Mouse (Mus musculus) ES-E14 (cell line): ENCODE data around the gene Heatr4. TPM values are rescaled to one million over a fixed set of nuclear protein-coding genes. Genes with fewer than 3 reads are reported as not detected.
"Not testable (repeated sequence)": the region's sequence is repeated elsewhere in the genome, so short reads cannot be mapped to it uniquely, and the experiment has no call there.

Experiments used
- DNase-seq: peaks from one replicate; pipeline ENCODE4 v3.0.0-alpha.2; 2013; ENCODE audit warnings: low read depth, low spot score
- H3K27ac ChIP-seq: 2 replicates; pipeline ENCODE4 v1.5.1; 2012; ENCODE audit warnings: low read depth, mild to moderate bottlenecking, low read length, moderate library complexity, mixed read lengths; ENCODE audit not compliant: poor library complexity, insufficient read depth, severe bottlenecking
- H3K36me3 ChIP-seq: 2 replicates; pipeline ENCODE4 v1.6.1; 2012; ENCODE audit warnings: mild to moderate bottlenecking, low read length, moderate library complexity, mixed read lengths; ENCODE audit not compliant: control insufficient read depth, poor library complexity, insufficient read depth, severe bottlenecking
- H3K4me1 ChIP-seq, 2 experiments: fragments of 150-350 bp in 1 of 2; sonication (generic) in 1 of 2; 2 replicates each; pipeline ENCODE4 v1.6.1; 2012; ENCODE audit warnings: low read length in 2 of 2, mild to moderate bottlenecking in 1 of 2, mixed read lengths in 1 of 2; ENCODE audit not compliant: control insufficient read depth in 2 of 2, insufficient read depth in 2 of 2, poor library complexity in 1 of 2
- H3K4me3 ChIP-seq, 2 experiments: fragments of 150-350 bp in 1 of 2; sonication (generic) in 1 of 2; 2 replicates each; pipeline ENCODE4 v1.5.1; 2012; ENCODE audit warnings: low read length in 2 of 2, low read depth in 1 of 2, mild to moderate bottlenecking in 1 of 2, mixed read lengths in 1 of 2; ENCODE audit not compliant: insufficient read depth in 1 of 2, poor library complexity in 1 of 2, severe bottlenecking in 1 of 2
- H3K9ac ChIP-seq: 2 replicates; pipeline ENCODE4 v1.6.1; 2012; ENCODE audit warnings: low read depth, mild to moderate bottlenecking, low read length, mixed read lengths; ENCODE audit not compliant: poor library complexity, insufficient read depth, severe bottlenecking
- H3K9me3 ChIP-seq: fragments of 150-350 bp; sonication (generic); 2 replicates; pipeline ENCODE4 v1.6.1; 2012; ENCODE audit warnings: low read depth, mild to moderate bottlenecking, low read length; ENCODE audit not compliant: control insufficient read depth, insufficient read depth
- CHD2 ChIP-seq: IDR thresholded peaks from 2 replicates; pipeline ENCODE4 v1.6.1; 2014; ENCODE audit warnings: mild to moderate bottlenecking, low read depth, low read length, inconsistent platforms
- HCFC1 ChIP-seq: IDR thresholded peaks from 2 replicates; pipeline ENCODE4 v1.6.1; 2012; ENCODE audit warnings: low read length, inconsistent platforms, borderline replicate concordance; ENCODE audit not compliant: insufficient read depth
- MAFK ChIP-seq: IDR thresholded peaks from 2 replicates; pipeline ENCODE4 v1.6.1; 2014; ENCODE audit warnings: mild to moderate bottlenecking, low read depth, low read length, inconsistent platforms; ENCODE audit not compliant: insufficient read depth
- ZC3H11A ChIP-seq: IDR thresholded peaks from 2 replicates; pipeline ENCODE4 v1.6.1; 2012; ENCODE audit warnings: low read depth, mild to moderate bottlenecking, inconsistent platforms, low read length, borderline replicate concordance
- ZNF384 ChIP-seq: IDR thresholded peaks from 2 replicates; pipeline ENCODE4 v1.6.1; 2012; ENCODE audit warnings: low read depth, low read length, inconsistent platforms
- in situ Hi-C, 2 experiments: fragments of 600-800 bp; cut with MboI; formaldehyde crosslinking; loops; one replicate each; pipeline ENCODE4 v1.15.1; 2025; ENCODE audit warnings: low sequenced_read_pairs in 2 of 2, inconsistent platforms in 1 of 2; ENCODE audit not compliant: unreplicated experiment in 2 of 2
- total RNA-seq: library from RNA; depleted of rRNA; stranded (reverse); fragments of 300-350 nt; gene quantifications from 2 replicates; pipeline ENCODE4 v1.2.3, GENCODE M21; 2012; rRNA removed

The Heatr4 gene
- total RNA-seq, result not detected in 2 replicates

DNA sequence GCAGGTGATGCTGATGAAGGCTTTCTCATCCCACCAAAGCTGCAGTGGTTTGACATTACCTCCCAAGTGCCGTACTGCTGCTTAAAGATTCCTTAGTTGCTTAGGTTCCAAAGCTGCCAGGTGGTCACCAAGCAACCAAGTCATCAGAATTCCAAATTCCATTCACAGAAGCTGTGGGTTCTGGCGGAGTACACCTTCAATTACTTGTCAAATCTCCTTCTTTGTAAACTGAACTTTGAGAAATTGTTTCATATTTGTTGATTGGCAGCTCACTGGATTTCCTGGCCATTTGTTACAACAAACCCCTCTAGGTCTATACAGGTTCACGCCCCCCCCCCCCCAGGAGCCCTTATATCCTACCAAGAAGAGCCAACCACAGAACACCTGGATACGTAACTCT lies at the start of gene Heatr4:
Gene Heatr4 (minus strand): TSS at position 101 of the 400 bp plus-strand sequence.
- Histone ChIP-seq H3K9me3 (no peaks in the 10 kb centered on the region), H3K36me3 (no peaks in the 10 kb centered on the region), H3K4me3 (no peak within 1 kb of the TSS), H3K27ac (no peak within 1 kb of the TSS), H3K9ac (no peak within 1 kb of the TSS), H3K4me1 (peaks cover 1 to 3% of the 10 kb centered on the region in 2 experiments; a peak in 1 of 4 replicates)
- DNase-seq, result no peak
- no peak for TF ChIP-seq MAFK
- no peak for TF ChIP-seq ZNF384
- no peak for TF ChIP-seq CHD2
- no peak for TF ChIP-seq ZC3H11A
- no peak for TF ChIP-seq HCFC1
- in situ Hi-C loops, result loop anchor here (5.0 kb wide), 2 partner anchors 1723 to 1733 kb away; no protein-coding TSS in a partner anchor

GRCm38 (mm10) chr12:84034108-84034507 lies 49.5 kb upstream of the Heatr4 start:
- Histone ChIP-seq H3K4me3 (no peak overlapping the region), H3K9me3 (0 out of 2 replicates have a peak, but pooled peaks cover 4% of the 10 kb centered on the region), H3K36me3 (no peaks in the 10 kb centered on the region), H3K27ac (no peak overlapping the region), H3K4me1 (no peaks in the 10 kb centered on the region; a peak in 1 of 4 replicates), H3K9ac (no peak overlapping the region)
- no peak for TF ChIP-seq CHD2
- DNase-seq, result no peak
- in situ Hi-C loops, result no loop called here

- H3K27ac ChIP-seq, H3K9ac ChIP-seq, DNase-seq, H3K4me3 ChIP-seq, in situ Hi-C loops, H3K36me3 ChIP-seq, H3K9me3 ChIP-seq, H3K4me1 ChIP-seq: not testable (repeated sequence)
These were observed 48.6 kb upstream of the Heatr4 start for GRCm38 (mm10) chr12:84033302-84033701.

DNA sequence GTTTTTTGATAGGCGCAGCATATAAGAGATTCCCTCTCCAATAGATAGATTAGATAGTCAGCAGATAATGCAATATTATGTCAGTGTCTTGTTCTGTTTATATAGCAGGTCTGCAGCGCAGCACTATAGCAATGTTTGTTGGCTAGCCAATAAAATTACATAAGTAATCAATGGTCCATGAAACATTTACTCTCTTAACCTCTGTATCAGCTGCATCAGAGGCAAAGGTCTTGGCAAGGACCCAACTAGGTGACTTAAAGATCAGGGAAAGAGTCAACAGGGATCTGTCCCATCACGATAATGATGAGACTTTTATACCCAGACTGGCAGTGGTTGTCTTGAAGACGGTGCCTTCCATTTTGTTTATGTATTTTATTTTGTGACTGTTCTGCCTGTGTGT lies 48.2 kb upstream of the Heatr4 start:
- Histone ChIP-seq H3K4me3 (no peak overlapping the region), H3K4me1 (no peaks in the 10 kb centered on the region; a peak in 1 of 4 replicates), H3K9ac (no peak overlapping the region), H3K9me3 (0 out of 2 replicates have a peak, but pooled peaks cover 4% of the 10 kb centered on the region), H3K27ac (no peak overlapping the region), H3K36me3 (no peaks in the 10 kb centered on the region)
- in situ Hi-C loops, result no loop called here
- no peak for DNase-seq
- TF ChIP-seq ZNF384, result no peak
- TF ChIP-seq HCFC1, result no peak
- no peak for TF ChIP-seq CHD2
- TF ChIP-seq MAFK, result no peak
- TF ChIP-seq ZC3H11A, result no peak

GRCm38 (mm10) chr12:84030659-84031332 lies 46.1 kb upstream of the Heatr4 start:
- Histone ChIP-seq H3K27ac (no peak overlapping the region), H3K4me1 (no peaks in the 10 kb centered on the region; a peak in 1 of 4 replicates), H3K9ac (no peak overlapping the region), H3K36me3 (no peaks in the 10 kb centered on the region), H3K4me3 (no peak overlapping the region), H3K9me3 (0 out of 2 replicates have a peak, but pooled peaks cover 4% of the 10 kb centered on the region)
- in situ Hi-C loops, result no loop called here
- no peak for DNase-seq
- no peak for TF ChIP-seq ZNF384
- TF ChIP-seq MAFK, result no peak
- TF ChIP-seq HCFC1, result no peak
- no peak for TF ChIP-seq ZC3H11A
- no peak for TF ChIP-seq CHD2

DNA sequence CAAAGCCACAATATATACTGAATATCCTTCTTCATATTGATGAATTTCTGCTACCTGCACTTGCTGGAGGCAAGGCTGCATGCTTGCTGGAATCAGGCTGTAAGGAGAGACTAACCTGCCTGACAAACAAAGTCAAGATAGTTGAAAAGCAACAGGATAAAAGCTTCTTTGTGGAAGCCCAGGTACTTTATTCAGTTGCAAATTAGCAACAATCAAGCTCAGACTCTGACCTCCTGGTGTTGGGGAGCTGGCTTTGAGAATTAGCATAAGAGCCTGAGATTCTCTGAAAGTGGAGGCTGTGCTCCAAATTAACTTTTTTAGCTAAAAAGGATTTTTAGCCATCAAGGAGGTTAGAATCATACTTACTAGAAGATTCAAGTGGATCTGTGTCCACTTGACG lies 44.4 kb upstream of the Heatr4 start:
- H3K36me3 ChIP-seq, in situ Hi-C loops, H3K4me1 ChIP-seq: not testable (repeated sequence)

GRCm38 (mm10) chr12:84028328-84028727 lies 43.7 kb upstream of the Heatr4 start:
- H3K36me3 ChIP-seq, in situ Hi-C loops, H3K9me3 ChIP-seq, H3K4me1 ChIP-seq, H3K9ac ChIP-seq, H3K4me3 ChIP-seq, DNase-seq: not testable (repeated sequence)
- peak overlapping the region; percentile 44 for H3K27ac ChIP-seq

More for the DNA sequence above, 44.4 kb upstream of the Heatr4 start:
- H3K9ac ChIP-seq, H3K4me3 ChIP-seq, DNase-seq, H3K27ac ChIP-seq, H3K9me3 ChIP-seq: not testable (repeated sequence)
